Mouse (Mus musculus) ovary, adult 18-20 months (tissue): ENCODE results near the gene Mars2.

ENCODE experiments used
- DNase-seq: peaks from one replicate; pipeline ENCODE4 v3.0.0; 2022; ENCODE audit warnings: low spot score, mixed read lengths

Mars2 gene

GRCm38 (mm10) chr1:55223026-55223425 is 14.0 kb upstream of the Mars2 start:
- DNase-seq = no peak

GRCm38 (mm10) chr1:55224111-55224510 is 12.9 kb upstream of the Mars2 start:
- no peak for DNase-seq

GRCm38 (mm10) chr1:55225398-55225797 is 11.6 kb upstream of the Mars2 start:
- no peak for DNase-seq

DNA sequence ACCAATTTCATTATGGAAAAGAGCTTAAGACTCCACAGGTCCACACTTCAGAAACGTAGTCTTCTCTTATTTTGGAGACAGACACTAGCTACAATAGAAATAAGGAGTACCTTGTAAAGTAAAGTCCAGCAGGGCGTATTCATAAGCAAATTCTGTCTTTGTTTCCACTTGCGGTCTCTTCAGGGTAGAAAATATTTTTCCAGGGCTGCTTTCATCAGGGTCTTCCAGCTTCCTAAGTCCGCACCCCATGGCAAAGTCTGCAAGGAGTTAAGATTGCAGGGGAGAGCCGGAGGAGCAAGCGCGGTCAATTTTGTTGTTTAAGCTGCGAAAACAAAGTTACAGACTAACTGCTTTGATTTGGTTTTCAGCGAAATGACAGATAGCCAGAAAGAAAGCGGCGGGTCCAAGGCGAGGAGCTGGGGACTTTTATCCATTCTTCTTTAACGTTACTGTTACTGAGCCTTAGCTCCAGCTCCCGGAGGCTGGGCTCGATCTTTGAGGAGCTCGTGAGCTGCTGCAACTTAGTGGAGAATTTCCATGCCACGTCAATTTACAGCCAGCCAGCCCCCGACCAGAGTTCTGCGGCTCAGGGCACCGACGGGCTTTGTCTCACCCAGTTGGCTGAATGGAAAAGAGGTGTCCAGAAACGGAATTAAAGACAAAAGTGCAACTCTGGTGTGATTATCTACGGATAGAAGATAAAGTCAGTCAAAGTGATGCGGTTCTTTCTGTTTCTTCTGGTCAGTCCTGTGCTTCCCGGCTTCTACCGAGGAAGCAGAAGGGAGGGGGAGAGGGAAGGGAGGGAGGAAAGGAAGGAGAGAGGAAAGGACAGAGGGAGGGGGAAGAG is 10.7 kb upstream of the Mars2 start, which contains the start of gene Rftn2:
Gene Rftn2 (minus strand): TSS at position 772 of the 847 bp plus-strand sequence.
- no peak for DNase-seq

DNA sequence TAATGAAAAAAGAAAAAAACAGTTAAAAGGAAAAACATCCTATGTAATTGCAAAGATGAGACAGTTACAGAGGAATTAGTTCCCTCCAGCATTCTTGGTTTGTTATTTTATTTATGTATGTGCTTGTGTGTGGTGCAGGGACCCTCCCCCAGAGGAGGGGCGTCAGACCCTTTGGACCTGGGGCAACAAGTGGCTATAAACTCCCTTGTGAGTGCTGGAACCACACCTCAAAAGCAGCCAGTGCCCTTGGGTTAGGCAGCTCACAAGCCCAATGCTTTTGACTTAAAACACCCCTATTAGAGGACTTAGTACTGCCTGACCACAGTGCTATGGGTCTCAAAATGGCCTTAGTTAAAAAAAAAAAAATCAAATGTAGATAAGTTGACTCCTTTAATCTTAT is 9.6 kb upstream of the Mars2 start:
- DNase-seq = no peak

DNA sequence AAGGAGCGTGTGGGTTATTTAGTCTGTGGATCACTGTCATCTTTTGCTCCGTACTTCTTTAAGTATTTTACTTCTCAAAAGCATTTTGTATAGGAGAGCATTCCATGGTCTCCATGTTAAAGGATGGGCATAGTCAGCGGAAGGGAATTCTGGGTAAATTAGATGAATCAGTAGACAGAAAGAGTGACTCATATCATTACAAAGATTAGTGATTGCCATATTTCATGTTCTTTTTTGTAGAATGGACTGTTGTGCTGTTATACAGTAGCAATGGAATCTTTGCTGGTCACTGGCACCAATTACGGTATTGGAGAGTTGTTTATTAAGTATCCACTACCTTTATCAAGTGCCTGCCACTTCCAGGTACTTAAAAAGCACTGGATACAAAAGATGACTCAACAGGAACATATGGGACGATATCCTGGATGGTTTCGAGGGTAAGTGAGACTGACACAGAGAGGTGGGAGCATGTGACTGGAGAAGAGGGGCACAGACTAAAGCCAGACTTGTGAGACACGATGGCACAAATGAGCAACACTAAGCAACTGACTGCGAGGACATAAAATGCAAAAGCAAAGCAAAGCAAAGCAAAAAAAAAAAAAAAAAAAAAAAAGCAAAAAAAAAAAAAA is 8.6 kb upstream of the Mars2 start:
- DNase-seq = no peak

DNA sequence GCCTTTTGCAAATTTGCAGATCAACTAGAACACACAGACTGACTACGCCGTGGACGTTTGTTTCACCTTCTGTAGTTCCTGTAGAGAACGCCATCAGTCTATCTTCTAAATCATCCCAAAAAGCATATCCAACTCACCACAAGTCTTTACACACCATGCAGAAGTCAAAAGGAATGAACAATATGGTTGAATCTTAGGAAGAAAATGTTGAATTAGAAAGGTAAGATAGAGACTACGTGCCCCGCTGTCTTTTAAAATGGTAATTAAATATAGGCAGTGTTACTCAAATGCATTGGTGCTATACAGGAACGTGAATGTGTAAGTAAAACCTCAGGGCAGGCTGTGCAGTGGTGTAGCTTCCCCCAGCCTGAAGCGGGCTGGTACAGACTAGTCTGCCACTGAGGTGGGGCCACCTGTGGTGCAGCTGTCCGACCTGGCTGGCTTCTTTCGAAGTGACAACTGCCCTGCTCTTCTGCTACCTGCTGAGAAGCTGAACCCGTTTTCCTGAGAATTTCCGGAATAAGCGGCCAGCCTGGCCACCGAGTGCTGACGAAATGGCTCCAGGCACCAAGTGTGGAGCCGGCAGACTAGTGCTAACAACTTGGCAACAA is 2.0 kb upstream of the Mars2 start:
- DNase-seq = no peak

DNA sequence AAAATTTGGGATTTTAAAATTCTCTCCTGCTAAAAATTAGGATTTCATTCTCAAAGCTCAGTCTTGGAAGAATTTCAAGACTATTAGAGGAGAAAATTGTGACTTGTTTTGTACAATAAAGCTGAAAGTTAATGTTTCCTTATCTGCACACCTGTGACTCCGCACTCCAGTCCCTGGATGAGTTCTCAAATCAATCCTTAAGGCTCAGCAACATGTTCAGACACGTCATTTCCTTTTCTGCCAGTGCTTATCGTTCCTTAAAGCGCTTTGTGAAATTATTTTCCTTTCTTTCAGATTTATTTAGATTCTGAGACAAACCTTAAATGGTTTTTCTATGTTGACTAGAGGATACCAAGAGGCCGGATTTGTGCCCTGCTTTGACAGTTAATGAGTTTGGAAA is 490 bp upstream of the Mars2 start:
- DNase-seq = no peak

DNA sequence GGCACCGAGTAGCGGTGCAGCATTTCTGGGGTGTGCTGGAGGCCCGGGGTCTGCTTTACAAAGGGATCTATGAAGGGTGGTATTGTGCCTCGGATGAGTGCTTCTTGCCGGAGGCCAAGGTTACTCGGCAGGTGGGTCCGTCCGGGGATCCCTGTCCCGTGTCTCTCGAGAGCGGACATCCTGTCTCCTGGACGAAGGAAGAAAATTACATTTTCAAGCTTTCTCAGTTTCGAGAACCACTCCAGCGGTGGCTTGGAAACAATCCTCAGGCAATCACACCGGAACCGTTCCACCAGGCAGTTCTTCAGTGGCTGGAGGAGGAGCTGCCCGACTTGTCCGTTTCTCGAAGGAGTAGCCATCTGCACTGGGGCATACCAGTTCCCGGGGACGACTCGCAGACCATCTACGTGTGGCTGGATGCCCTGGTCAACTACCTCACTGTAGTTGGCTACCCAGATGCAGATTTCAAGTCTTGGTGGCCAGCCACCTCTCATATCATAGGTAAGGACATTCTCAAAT is 725 bp downstream of the Mars2 start:
- no peak for DNase-seq

GRCm38 (mm10) chr1:55238496-55238895 is 1.5 kb downstream of the Mars2 start:
- DNase-seq = no peak

- no peak for DNase-seq
Measured at GRCm38 (mm10) chr1:55239237-55239636, 2.3 kb downstream of the Mars2 start.

- DNase-seq = no peak
Measured at GRCm38 (mm10) chr1:55246374-55246773, 9.4 kb downstream of the Mars2 start.

GRCm38 (mm10) chr1:55264385-55264784 is 27.4 kb downstream of the Mars2 start:
- DNase-seq = no peak

DNA sequence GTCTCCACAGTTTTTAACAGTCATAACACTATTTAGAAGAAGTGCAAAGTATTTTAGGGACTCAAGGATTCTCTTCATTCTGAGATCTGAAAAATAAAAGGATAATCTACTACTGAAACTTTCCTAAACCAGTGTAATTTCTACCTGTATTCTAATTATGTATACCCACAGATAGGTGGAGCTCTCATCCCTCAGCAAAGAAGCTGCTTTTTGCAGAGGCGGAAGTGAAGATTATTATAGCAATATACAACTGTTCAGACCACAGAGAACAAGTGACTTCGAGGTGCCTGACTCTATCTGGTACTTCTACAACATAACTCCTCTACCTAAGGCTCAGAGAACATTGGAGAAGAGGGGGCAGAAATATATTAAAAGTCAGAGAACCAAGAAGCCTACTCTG is 28.5 kb downstream of the Mars2 start:
- no peak for DNase-seq

- no peak for DNase-seq
Measured at GRCm38 (mm10) chr1:55279081-55279480, 42.1 kb downstream of the Mars2 start.
